Comparison of ENCODE assay signal across 8 mouse cellular contexts in genomic region chr6:85253994-85254541, GRCm38 (mm10).
DNase-seq lines count a peak whose midpoint lies in the region; ATAC-seq and TF ChIP-seq lines count a peak whose summit lies in the region.

No protein-coding gene starts in this region.

- 44% methylated on average over 7 of the region's 7 CpGs for WGBS in lung, adult 2 months

- no peak for TF ChIP-seq CTCF in lung, adult 2 months (IDR thresholded peaks at IDR 0.05; ENCODE audit: insufficient read depth, low read length)

- peak; percentile 44 for DNase-seq in retina, postnatal 1 day
- no peak for DNase-seq in retina, embryonic 14.5 days (ENCODE audit: low spot score)
- peak; percentile 55 for DNase-seq in heart, postnatal 4 days
- DNase-seq in lung, adult 2 months: peak; percentile 18
- no peak for DNase-seq in layer of hippocampus, adult 18-20 months (ENCODE audit: low spot score in 2 of 2)
- DNase-seq in spleen, adult 18-20 months: no peak
- DNase-seq in left cerebral cortex, postnatal 25 days (ENCODE audit: low spot score in 2 of 2): no peak

- intact Hi-C loops in left cerebral cortex, postnatal 25 days (cut with DNase I): no loop called here

- no peak for TF ChIP-seq POLR2A in lung, adult 2 months (IDR thresholded peaks at IDR 0.05; ENCODE audit: borderline replicate concordance, extremely low read depth, low read depth, low read length)

- H3K4me3 ChIP-seq in lung, adult 2 months (replicated peaks; ENCODE audit: extremely low read depth, low read depth, low read length): no peak overlapping the region

- H3K4me1 ChIP-seq in lung, adult 2 months (ENCODE audit: control insufficient read depth, insufficient read depth, low read length): 0 out of 2 replicates have a peak, but pooled peaks cover 2% of the 10 kb centered on the region

- no peak for ATAC-seq in CD4-positive, CD25-positive, alpha-beta regulatory T cell, adult 4 months

Comparison
In these comparisons a context has a peak if more than half of its experiments do, and no peak if none do; other contexts are left out.
1. DNase-seq: peak in retina, postnatal 1 day (single experiment), heart, postnatal 4 days (single experiment) and lung, adult 2 months (single experiment); none in retina, embryonic 14.5 days (single experiment), layer of hippocampus, adult 18-20 months (0 of 2), spleen, adult 18-20 months (0 of 2) and left cerebral cortex, postnatal 25 days (0 of 2).